Mouse (Mus musculus): Measurements from ENCODE around the gene Ugt1a7c.

DNA sequence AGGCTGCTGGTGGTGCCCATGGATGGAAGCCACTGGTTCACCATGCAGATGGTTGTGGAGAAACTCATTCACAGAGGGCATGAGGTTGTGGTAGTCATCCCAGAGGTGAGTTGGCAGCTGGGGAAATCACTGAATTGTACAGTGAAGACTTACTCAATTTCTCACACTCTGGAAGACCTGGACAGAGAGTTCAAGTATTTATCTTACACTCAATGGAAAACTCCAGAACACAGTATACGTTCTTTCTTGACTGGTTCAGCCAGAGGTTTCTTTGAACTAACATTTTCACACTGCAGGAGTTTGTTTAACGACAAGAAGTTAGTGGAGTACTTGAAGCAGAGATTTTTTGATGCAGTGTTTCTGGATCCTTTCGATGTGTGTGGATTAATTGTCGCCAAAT lies 24.0 kb upstream of the Ugt1a7c start:
- TF ChIP-seq CTCF (conservative IDR thresholded peaks at IDR 0.05; ENCODE audit: insufficient read depth, insufficient read length, low read depth, low read length) (no peak), POLR2A (IDR thresholded peaks at IDR 0.05; ENCODE audit: low read depth, low read length) (no peak)
